In the genomic region with DNA sequence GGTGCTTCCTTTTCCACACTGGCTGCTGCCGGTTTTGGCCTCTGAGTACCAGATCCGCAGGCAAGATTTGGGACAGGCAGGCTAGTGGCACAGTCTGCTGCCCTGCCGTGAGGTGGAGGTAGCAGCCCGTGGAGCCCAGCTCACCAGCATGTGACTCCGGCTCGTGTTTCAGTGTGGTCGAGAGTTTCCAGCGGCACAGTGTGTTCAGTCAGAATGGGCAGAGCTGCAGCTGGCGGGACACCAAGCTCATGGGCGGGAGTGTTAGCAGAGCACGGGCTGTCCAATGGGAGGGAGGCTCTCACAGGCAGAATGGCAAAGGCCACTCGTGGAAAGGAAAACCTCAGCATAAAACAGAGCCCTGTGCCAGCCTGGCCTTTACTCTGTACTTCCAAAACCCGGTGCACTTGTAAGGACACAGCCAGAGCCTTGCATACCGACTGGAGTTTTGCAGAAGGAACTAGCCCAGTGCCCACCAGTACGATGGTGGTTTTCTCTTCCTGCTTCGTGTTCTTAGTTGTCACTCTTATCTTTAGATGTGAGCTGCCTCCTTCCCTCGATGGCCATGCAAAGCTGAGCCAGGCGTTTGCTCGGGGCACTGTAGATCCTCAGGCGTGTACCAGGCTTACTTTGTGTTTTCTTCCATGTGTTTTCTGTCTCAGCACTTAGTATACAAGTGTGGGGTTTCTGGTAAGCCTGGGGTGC, we compare ENCODE assay signal across 8 mouse cellular contexts. TPM values are rescaled to one million over a fixed set of nuclear protein-coding genes. Genes with fewer than 3 reads are reported as not detected.
DNase-seq lines count a peak whose midpoint lies in the region; ATAC-seq lines count a peak whose summit lies in the region.

No protein-coding gene starts in this region.

- no peaks in the 10 kb centered on the region for H3K9me3 ChIP-seq in heart, embryonic 16.5 days (replicated peaks; ENCODE audit: control insufficient read depth, low read length)
- H3K9me3 ChIP-seq in lung, embryonic 16.5 days (ENCODE audit: control insufficient read depth, low read length) = no peaks in the 10 kb centered on the region

- H3K4me2 ChIP-seq in heart, embryonic 16.5 days (ENCODE audit: low read depth, low read length) = peak overlapping the region; percentile 50
- H3K4me2 ChIP-seq in lung, embryonic 16.5 days (ENCODE audit: low read depth, low read length) = peak overlapping the region; percentile 9

- H3K27ac ChIP-seq in heart, embryonic 16.5 days (ENCODE audit: low read length) = peak overlapping the region; percentile 90
- H3K27ac ChIP-seq in lung, embryonic 16.5 days (ENCODE audit: low read length) = peak overlapping the region; percentile 55

- peaks cover 10% of the 10 kb centered on the region for H3K36me3 ChIP-seq in heart, embryonic 16.5 days (ENCODE audit: control insufficient read depth, insufficient read depth)
- peaks cover 7% of the 10 kb centered on the region; the same call in 1 of the 2 replicates for H3K36me3 ChIP-seq in lung, embryonic 16.5 days (ENCODE audit: control insufficient read depth, insufficient read depth, low read length)

- H3K27me3 ChIP-seq in heart, embryonic 16.5 days (ENCODE audit: control insufficient read depth, insufficient read depth, low read length) = no peaks in the 10 kb centered on the region
- H3K27me3 ChIP-seq in lung, embryonic 16.5 days (ENCODE audit: control insufficient read depth, insufficient read depth, low read depth, low read length) = no peaks in the 10 kb centered on the region

- DNase-seq in CD4-positive, CD25-positive, alpha-beta regulatory T cell, adult 2 months (ENCODE audit: low read depth, low spot score) = peak; percentile 45
- peak; percentile 90 for DNase-seq in adrenal gland, adult 8-10 months
- DNase-seq in layer of hippocampus, adult 9-10 months (ENCODE audit: low spot score) = peak; percentile 84
- peak; percentile 98 for DNase-seq in skeletal muscle tissue, adult 2 months (ENCODE audit: low read depth, low spot score)
- DNase-seq in urinary bladder, postnatal 4 days (ENCODE audit: low spot score in 2 of 2) = peak; percentile 78 to 79

- H3K4me1 ChIP-seq in heart, embryonic 16.5 days (ENCODE audit: control insufficient read depth, insufficient read depth, low read length) = peaks cover 59% of the 10 kb centered on the region
- peaks cover 22% of the 10 kb centered on the region for H3K4me1 ChIP-seq in lung, embryonic 16.5 days (replicated peaks; ENCODE audit: control insufficient read depth, insufficient read depth, low read length)

- ATAC-seq in erythroblast, adult 5-6 weeks (replicated peaks; ENCODE audit: low FRiP score, poor library complexity, severe bottlenecking) = peak; percentile 83
- peak; percentile 84 for ATAC-seq in heart, embryonic 16.5 days (replicated peaks; ENCODE audit: extremely low read depth, insufficient read depth, low FRiP score)
- peak; percentile 94 for ATAC-seq in lung, embryonic 16.5 days (ENCODE audit: low read depth)

- peak overlapping the region; percentile 58 for H3K9ac ChIP-seq in heart, embryonic 16.5 days (ENCODE audit: low read length)
- H3K9ac ChIP-seq in lung, embryonic 16.5 days (ENCODE audit: low read length) = no peak overlapping the region

- 27% methylated on average over 20 of the region's 20 CpGs for WGBS in heart, embryonic 16.5 days
- WGBS in lung, embryonic 16.5 days = 38% methylated on average over 20 of the region's 20 CpGs

- peak overlapping the region; percentile 19; the same call in 1 of the 2 replicates for H3K4me3 ChIP-seq in heart, embryonic 16.5 days (ENCODE audit: low read length)
- H3K4me3 ChIP-seq in lung, embryonic 16.5 days (ENCODE audit: low read length) = no peak overlapping the region

RNA-seq across cellular contexts. Expression of a gene that starts 31.0 kb away (rescaled TPM):
- total RNA-seq in adrenal gland, adult 8-10 months (2022) = 10 to 100 TPM; 65.9 to 69.7 (median 68.8) TPM
- 2.1 and 2.9 TPM in 2 replicates for total RNA-seq in erythroblast, adult 5-6 weeks (2015; ENCODE audit: low replicate concordance)
- 1.4 and 4.0 TPM in 2 replicates for total RNA-seq in erythroblast, adult 5-6 weeks (2017; ENCODE audit: low replicate concordance)
- polyA plus RNA-seq in heart, embryonic 16.5 days (2015; fragmentation: Nextera tagmentation; extraction: Ambion mirVana) = 15.0 and 15.5 TPM in 2 replicates
- 8.6 and 8.9 TPM in 2 replicates for polyA plus RNA-seq in lung, embryonic 16.5 days (2015; fragmentation: Nextera tagmentation; extraction: Ambion mirVana)

RNA-seq across cellular contexts. Expression of a gene that starts 38.9 kb away (rescaled TPM):
- 1 to 10 TPM; 2.4 to 5.4 (median 4.5) TPM for total RNA-seq in adrenal gland, adult 8-10 months (2022)
- total RNA-seq in erythroblast, adult 5-6 weeks (2015; ENCODE audit: low replicate concordance) = 1.5 TPM in 1 of 2 replicates, not detected in the other
- total RNA-seq in erythroblast, adult 5-6 weeks (2017; ENCODE audit: low replicate concordance) = 0.56 TPM in 1 of 2 replicates, not detected in the other
- 8.1 and 11.0 TPM in 2 replicates for polyA plus RNA-seq in heart, embryonic 16.5 days (2015; fragmentation: Nextera tagmentation; extraction: Ambion mirVana)
- polyA plus RNA-seq in lung, embryonic 16.5 days (2015; fragmentation: Nextera tagmentation; extraction: Ambion mirVana) = 10.2 and 11.4 TPM in 2 replicates

RNA-seq across cellular contexts. Expression of a gene that starts 39.1 kb away (rescaled TPM):
- total RNA-seq in adrenal gland, adult 8-10 months (2022) = 100 to 1,000 TPM; 147 to 170 (median 156) TPM
- 43.9 and 44.2 TPM in 2 replicates for total RNA-seq in erythroblast, adult 5-6 weeks (2015; ENCODE audit: low replicate concordance)
- 19.8 and 23.4 TPM in 2 replicates for total RNA-seq in erythroblast, adult 5-6 weeks (2017; ENCODE audit: low replicate concordance)
- polyA plus RNA-seq in heart, embryonic 16.5 days (2015; fragmentation: Nextera tagmentation; extraction: Ambion mirVana) = 198 and 200 TPM in 2 replicates
- 210 and 225 TPM in 2 replicates for polyA plus RNA-seq in lung, embryonic 16.5 days (2015; fragmentation: Nextera tagmentation; extraction: Ambion mirVana)

RNA-seq across cellular contexts. Expression of a gene that starts 50.9 kb away (rescaled TPM):
- total RNA-seq in adrenal gland, adult 8-10 months (2022) = 10 to 100 TPM; 14.8 to 34.9 (median 23.1) TPM
- total RNA-seq in erythroblast, adult 5-6 weeks (2015; ENCODE audit: low replicate concordance) = 0.42 TPM in 1 of 2 replicates, not detected in the other
- total RNA-seq in erythroblast, adult 5-6 weeks (2017; ENCODE audit: low replicate concordance) = 3.6 and 5.9 TPM in 2 replicates
- polyA plus RNA-seq in heart, embryonic 16.5 days (2015; fragmentation: Nextera tagmentation; extraction: Ambion mirVana) = 2.9 and 3.2 TPM in 2 replicates
- 6.5 and 7.4 TPM in 2 replicates for polyA plus RNA-seq in lung, embryonic 16.5 days (2015; fragmentation: Nextera tagmentation; extraction: Ambion mirVana)

RNA-seq across cellular contexts. Expression of a gene that starts 56.6 kb away (rescaled TPM):
- 10 to 100 TPM; 31.5 to 38.5 (median 35.0) TPM for total RNA-seq in adrenal gland, adult 8-10 months (2022)
- total RNA-seq in erythroblast, adult 5-6 weeks (2015; ENCODE audit: low replicate concordance) = 21.1 and 35.9 TPM in 2 replicates
- 25.0 and 53.7 TPM in 2 replicates for total RNA-seq in erythroblast, adult 5-6 weeks (2017; ENCODE audit: low replicate concordance)
- 51.3 and 68.6 TPM in 2 replicates for polyA plus RNA-seq in heart, embryonic 16.5 days (2015; fragmentation: Nextera tagmentation; extraction: Ambion mirVana)
- polyA plus RNA-seq in lung, embryonic 16.5 days (2015; fragmentation: Nextera tagmentation; extraction: Ambion mirVana) = 76.2 and 76.8 TPM in 2 replicates

Comparison
In these comparisons a context has a peak if more than half of its experiments do, and no peak if none do; other contexts are left out.
1. DNase-seq: peak in every context shown above with its lines; median percentile 98 in skeletal muscle tissue, adult 2 months; 90 in adrenal gland, adult 8-10 months; 84 in layer of hippocampus, adult 9-10 months; 78 in urinary bladder, postnatal 4 days; 45 in CD4-positive, CD25-positive, alpha-beta regulatory T cell, adult 2 months.
2. RNA of a gene that starts 31.0 kb away (total RNA-seq): 65.9 to 69.7 TPM in adrenal gland, adult 8-10 months; 1.4 to 4.0 TPM in erythroblast, adult 5-6 weeks; every median in the first group is over 10 times any median in the second.
3. Peak in every context shown above with its lines, with median percentiles within 50 percentile points of each other: ATAC-seq.